Mouse (Mus musculus) kidney, adult 2 months (tissue): ENCODE measurements around the gene Lrrc59. TPM values are rescaled to one million over a fixed set of nuclear protein-coding genes. Genes with fewer than 3 reads are reported as not detected.

Experiments used
- DNase-seq: peaks from one replicate; pipeline ENCODE4 v3.0.0; 2021
- H3K27ac ChIP-seq: fragments of 200-500 bp; 2 replicates; pipeline ENCODE4 v1.5.1; 2012; ENCODE audit warnings: low read depth, low read length, control low read depth, inconsistent platforms; ENCODE audit not compliant: insufficient read depth
- H3K27me3 ChIP-seq: fragments of 200-500 bp; replicated peaks from 2 replicates; pipeline ENCODE4 v1.6.1; 2012; ENCODE audit warnings: mild to moderate bottlenecking, moderate library complexity, low read length, inconsistent platforms; ENCODE audit not compliant: control insufficient read depth, insufficient read depth
- H3K36me3 ChIP-seq: fragments of 200-500 bp; 2 replicates; pipeline ENCODE4 v1.6.1; 2012; ENCODE audit warnings: mild to moderate bottlenecking, moderate library complexity, low read length, inconsistent platforms; ENCODE audit not compliant: control insufficient read depth, insufficient read depth
- H3K4me1 ChIP-seq: fragments of 200-500 bp; 2 replicates; pipeline ENCODE4 v1.6.1; 2011; ENCODE audit warnings: low read length; ENCODE audit not compliant: control insufficient read depth, insufficient read depth
- H3K4me3 ChIP-seq: fragments of 200-500 bp; 2 replicates; pipeline ENCODE4 v1.5.1; 2011; ENCODE audit warnings: mild to moderate bottlenecking, low read depth, low read length, control low read depth; ENCODE audit not compliant: insufficient read depth
- CTCF ChIP-seq: fragments of 200-500 bp; conservative IDR thresholded peaks from 2 replicates; pipeline ENCODE4 v1.5.1; 2011; ENCODE audit warnings: low read depth, mild to moderate bottlenecking, control low read depth, low read length, moderate library complexity, mixed read lengths; ENCODE audit not compliant: insufficient read depth, insufficient read length
- POLR2A ChIP-seq: fragments of 200-500 bp; IDR thresholded peaks from one replicate; pipeline ENCODE4 v1.6.1; 2011; ENCODE audit warnings: low read depth, low read length, control low read depth
- WGBS: fragments of 180-500 bp; shearing (Covaris S2); methylation state at CpG from one replicate; pipeline ENCODE4 v1.1.7; 2018; 5-methylcytosine and 5-hydroxymethylcytosine counted together
- polyA plus RNA-seq: library from polyadenylated mRNA; depleted of rRNA; stranded (reverse); fragments of >200 nt; gene quantifications from 2 replicates; pipeline ENCODE4 v1.2.3, GENCODE M21; 2012

Lrrc59 gene
- polyA plus RNA-seq, 1 experiment: 43.6 TPM

GRCm38 (mm10) chr11:94615494-94615893 lies 14.1 kb upstream of the Lrrc59 start:
- no peaks in the 10 kb centered on the region for H3K36me3 ChIP-seq
- no peak for DNase-seq
- no peak for TF ChIP-seq CTCF
- no peak for TF ChIP-seq POLR2A
- no peak overlapping the region for H3K4me3 ChIP-seq
- peaks cover 2% of the 10 kb centered on the region; the same call in 1 of the 2 replicates for H3K4me1 ChIP-seq
- WGBS: 43% methylated on average over 4 of the region's 4 CpGs
- no peaks in the 10 kb centered on the region for H3K27me3 ChIP-seq
- no peak overlapping the region for H3K27ac ChIP-seq

- H3K27ac ChIP-seq: no peak overlapping the region
- no peak for DNase-seq
- TF ChIP-seq CTCF (no peak), POLR2A (no peak)
- H3K36me3 ChIP-seq: no peaks in the 10 kb centered on the region
- H3K4me1 ChIP-seq: peaks cover 6% of the 10 kb centered on the region; the same call in 1 of the 2 replicates
- no peaks in the 10 kb centered on the region for H3K27me3 ChIP-seq
- 91% methylated on average over 2 of the region's 2 CpGs for WGBS
- no peak overlapping the region for H3K4me3 ChIP-seq
These were observed 11.9 kb upstream of the Lrrc59 start for GRCm38 (mm10) chr11:94617646-94618045.

GRCm38 (mm10) chr11:94620766-94621457 lies 8.7 kb upstream of the Lrrc59 start:
- Histone ChIP-seq H3K4me1 (peaks cover 6% of the 10 kb centered on the region; the same call in 1 of the 2 replicates), H3K27me3 (no peaks in the 10 kb centered on the region), H3K36me3 (no peaks in the 10 kb centered on the region), H3K4me3 (no peak overlapping the region), H3K27ac (no peak overlapping the region)
- WGBS: 36% methylated on average over 6 of the region's 6 CpGs
- peak; percentile 61 for DNase-seq
- TF ChIP-seq CTCF: no peak
- TF ChIP-seq POLR2A: no peak

- H3K4me1 ChIP-seq: peaks cover 6% of the 10 kb centered on the region; the same call in 1 of the 2 replicates
- DNase-seq: no peak
- TF ChIP-seq POLR2A: no peak
- TF ChIP-seq CTCF: no peak
- no peaks in the 10 kb centered on the region for H3K27me3 ChIP-seq
- no peaks in the 10 kb centered on the region for H3K36me3 ChIP-seq
- no peak overlapping the region for H3K27ac ChIP-seq
- H3K4me3 ChIP-seq: no peak overlapping the region
These were observed 8.1 kb upstream of the Lrrc59 start for GRCm38 (mm10) chr11:94621458-94621852.

- 50% methylated on average over 2 of the region's 2 CpGs for WGBS
These were observed 7.4 kb upstream of the Lrrc59 start for GRCm38 (mm10) chr11:94622162-94622561.

GRCm38 (mm10) chr11:94629884-94630198 lies 274 bp downstream of the Lrrc59 start:
- Histone ChIP-seq H3K27ac (no peak overlapping the region), H3K27me3 (no peaks in the 10 kb centered on the region), H3K36me3 (no peaks in the 10 kb centered on the region), H3K4me1 (peaks cover 11% of the 10 kb centered on the region; the same call in 1 of the 2 replicates), H3K4me3 (peak overlapping the region; percentile 76)
- no peak for DNase-seq
- WGBS: under 1% methylated on average over 28 of the region's 28 CpGs
- no peak for TF ChIP-seq CTCF
- TF ChIP-seq POLR2A: no peak

More at GRCm38 (mm10) chr11:94622162-94622561, 7.4 kb upstream of the Lrrc59 start:
- Histone ChIP-seq H3K27ac (no peak overlapping the region), H3K4me1 (peaks cover 6% of the 10 kb centered on the region; the same call in 1 of the 2 replicates), H3K27me3 (no peaks in the 10 kb centered on the region), H3K4me3 (no peak overlapping the region), H3K36me3 (no peaks in the 10 kb centered on the region)
- DNase-seq: no peak
- TF ChIP-seq CTCF: no peak
- TF ChIP-seq POLR2A: no peak

GRCm38 (mm10) chr11:94630199-94631011 lies 838 bp downstream of the Lrrc59 start:
- peaks cover 11% of the 10 kb centered on the region; the same call in 1 of the 2 replicates for H3K4me1 ChIP-seq
- peak; percentile 43 for DNase-seq
- no peak overlapping the region for H3K27ac ChIP-seq

More at GRCm38 (mm10) chr11:94630199-94631011, 838 bp downstream of the Lrrc59 start:
- peak overlapping the region; percentile 76 for H3K4me3 ChIP-seq
- no peak for TF ChIP-seq POLR2A
- TF ChIP-seq CTCF: no peak
- H3K27me3 ChIP-seq: no peaks in the 10 kb centered on the region
- H3K36me3 ChIP-seq: no peaks in the 10 kb centered on the region
- WGBS: 8% methylated on average over 26 of the region's 26 CpGs
